Mouse (Mus musculus) right cerebral cortex, postnatal 14 days (tissue): ENCODE results near the gene Slco2a1.

Experiments
- DNase-seq: peaks from one replicate; pipeline ENCODE4 v3.0.0; 2022

Gene Slco2a1

DNA sequence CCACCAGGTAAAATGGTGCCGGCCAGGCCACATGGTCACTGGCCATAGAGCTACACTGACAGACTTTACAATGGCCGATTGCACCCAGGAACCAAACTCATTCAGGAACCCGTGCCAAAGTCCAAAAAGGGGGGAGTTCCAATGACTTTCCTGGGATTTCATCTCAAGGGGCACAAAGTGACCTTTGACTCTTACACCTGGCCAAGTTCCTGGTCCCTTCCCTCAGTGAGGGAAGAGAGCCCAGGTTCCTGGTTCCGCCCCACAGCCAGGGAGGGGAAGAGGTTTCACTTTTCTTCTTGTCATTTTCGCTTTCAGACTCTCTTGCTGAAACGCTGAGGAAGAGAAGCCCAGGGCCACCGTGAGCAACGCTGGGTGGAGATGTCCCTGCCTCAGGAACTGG lies at the start of gene Slco2a1:
Gene Slco2a1 (plus strand): TSS at position 251 of the 400 bp plus-strand sequence.
- DNase-seq: no peak

DNA sequence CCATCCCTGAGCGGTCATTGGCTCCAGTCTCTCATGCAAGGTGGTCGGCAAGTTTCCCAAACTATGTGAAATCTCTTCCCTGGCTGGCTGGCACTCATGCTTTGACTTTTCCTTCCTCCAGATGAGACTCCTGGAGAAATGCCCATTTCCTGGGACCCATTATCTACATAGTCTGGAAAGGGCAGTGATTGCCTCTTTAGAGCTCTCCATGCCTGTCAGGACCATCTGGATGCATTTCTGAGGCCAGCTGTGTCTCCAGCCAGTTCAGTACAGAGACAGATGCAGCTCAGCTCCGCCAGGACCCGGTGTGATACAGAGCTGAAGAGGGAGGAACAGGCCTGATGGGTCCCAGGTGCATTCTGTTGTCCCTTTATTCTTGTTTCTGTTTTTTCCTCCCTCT lies 46.3 kb upstream of the Slco2a1 start:
- DNase-seq: no peak

DNA sequence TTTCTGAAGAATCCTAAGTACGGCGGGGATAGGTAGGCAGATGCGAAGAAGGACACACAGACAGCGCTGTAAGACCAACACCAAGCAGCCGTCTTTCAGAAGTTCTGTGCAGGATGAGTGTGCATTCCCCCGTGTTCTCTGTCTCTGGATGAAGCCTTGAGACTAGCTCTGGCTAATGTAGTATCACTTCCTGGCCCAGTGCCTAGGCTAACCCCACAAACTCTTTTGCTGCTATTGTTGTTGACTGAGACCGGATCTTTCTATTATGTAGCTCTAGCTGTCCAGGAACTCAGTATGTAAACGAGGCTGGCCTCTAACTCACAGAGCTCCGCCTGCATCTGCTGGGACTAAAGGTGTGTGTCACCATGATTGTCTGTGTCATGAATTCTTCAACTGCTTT lies 43.6 kb upstream of the Slco2a1 start:
- DNase-seq: no peak

DNA sequence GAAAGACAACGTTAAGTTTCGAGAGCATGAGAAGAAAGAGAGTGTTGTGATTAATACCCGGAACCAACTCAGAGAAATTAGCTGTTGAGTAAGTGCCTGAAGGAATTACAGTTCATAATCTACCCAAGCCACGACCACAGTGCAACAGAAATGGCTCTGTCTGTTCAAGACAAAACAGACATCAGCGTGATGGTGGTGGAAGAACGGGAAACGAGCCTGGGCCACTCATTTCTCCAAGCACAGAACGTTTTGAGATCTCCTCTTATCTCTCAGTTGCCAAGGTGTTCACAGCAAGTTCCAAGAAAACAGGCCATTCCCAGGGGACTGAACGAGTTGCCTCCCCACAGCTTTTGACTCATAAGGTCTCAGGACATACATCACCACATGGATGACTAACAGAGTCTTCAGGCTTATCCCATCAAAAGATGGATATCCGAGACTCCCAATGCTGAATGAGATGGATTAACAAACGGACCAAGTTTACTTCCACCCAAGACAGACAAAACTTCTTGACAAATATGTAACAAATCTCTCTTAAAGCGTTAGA lies 42.0 kb upstream of the Slco2a1 start:
- no peak for DNase-seq

DNA sequence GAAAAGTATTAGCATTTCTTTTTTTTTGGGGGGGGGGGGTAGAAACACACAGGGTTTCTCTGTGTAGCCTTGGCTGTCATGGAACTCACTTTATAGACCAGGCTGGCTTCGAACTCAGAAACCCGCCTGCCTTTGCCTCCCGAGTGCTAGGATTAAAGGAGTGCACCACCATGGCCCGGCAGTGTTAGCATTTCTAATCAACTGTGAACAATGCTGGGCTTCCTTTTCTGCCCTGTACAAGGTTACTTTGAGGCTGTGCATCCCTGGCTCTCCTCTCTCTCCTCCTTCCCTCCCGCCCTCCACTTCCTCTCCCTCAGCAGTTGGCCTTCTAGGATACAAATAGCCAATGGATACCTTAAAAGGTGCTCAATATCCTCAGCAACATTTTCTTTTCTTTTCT lies 39.8 kb upstream of the Slco2a1 start:
- DNase-seq: no peak

DNA sequence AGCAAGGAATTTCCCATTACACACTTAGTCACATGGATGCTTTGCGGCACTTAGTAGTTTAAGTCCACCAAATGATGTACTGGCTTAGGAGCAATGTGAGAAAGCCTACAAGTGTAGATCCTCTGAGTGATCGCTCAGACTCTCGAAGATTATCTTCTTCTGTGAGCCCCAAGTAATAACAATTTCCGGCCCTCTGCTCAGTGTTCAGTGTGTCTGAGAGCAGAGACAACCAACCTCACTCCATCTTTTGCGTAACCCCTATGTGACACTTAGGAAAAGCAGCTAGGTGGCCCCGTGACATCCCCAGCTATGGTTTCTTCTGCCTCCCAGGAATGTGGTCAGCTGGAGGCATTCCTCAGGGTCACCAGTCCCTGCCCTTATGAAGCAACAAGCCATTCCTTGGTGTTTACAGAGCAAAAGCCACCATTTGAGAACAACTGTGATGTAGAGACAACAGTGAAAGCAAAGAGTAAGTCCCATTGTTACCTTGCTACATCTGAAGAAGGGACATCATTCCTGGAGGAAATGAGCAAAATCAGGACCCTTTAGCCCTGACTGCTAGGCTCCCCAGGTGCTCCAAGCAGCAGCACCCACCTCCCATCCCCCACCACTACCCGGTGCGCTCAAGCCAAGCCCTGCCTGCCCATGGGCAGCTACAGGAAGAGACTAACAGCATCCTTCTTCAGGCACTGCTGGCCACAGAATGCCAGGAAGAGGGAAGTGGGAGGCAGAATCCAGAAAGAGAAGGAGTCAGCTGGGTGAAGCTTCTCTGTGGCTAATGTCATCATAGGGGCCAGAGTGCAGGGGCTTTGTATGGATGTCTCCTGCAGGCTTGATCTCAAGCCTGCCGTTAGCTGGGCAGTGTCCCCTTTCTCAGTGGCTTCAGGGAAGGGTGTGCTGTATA lies 37.2 kb upstream of the Slco2a1 start:
- DNase-seq: no peak

DNA sequence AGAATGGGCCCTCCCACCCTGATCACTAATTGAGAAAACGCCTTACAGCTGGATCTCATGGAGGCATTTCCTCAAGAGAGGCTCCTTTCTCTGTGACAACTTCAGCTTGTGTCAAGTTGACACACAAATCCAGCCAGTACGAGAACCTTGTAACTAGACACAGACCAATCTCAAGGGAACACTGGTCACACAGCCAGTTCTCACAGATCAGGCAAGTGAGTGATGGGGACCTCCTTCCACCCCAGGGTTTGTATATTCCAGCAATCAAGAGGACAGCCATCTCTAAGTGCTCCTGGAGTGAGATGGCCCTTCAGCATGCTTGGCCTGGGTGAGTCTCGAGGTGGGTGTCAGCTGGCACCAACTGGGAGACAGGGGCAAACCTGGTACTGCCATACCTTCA lies 32.6 kb upstream of the Slco2a1 start:
- DNase-seq: no peak

DNA sequence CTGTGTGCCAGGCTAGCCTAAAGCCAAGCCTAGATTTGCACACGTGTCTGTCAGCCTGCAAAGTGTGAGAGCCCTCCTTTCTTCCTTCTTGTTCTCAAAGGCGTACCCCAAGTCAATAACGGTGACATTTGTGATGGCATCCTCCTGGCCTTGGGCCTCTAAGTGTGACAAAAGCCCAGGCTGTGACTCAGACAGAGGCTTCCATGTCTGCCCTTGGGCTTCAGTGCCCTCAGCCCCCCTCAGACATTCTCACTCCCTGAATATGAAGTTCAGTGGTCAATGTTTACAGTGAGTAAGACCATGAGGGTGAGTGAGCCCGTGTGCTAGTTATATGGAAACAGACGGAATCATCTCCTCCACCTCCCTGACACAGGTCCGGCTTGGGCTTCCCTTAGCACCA lies 29.8 kb upstream of the Slco2a1 start:
- no peak for DNase-seq

DNA sequence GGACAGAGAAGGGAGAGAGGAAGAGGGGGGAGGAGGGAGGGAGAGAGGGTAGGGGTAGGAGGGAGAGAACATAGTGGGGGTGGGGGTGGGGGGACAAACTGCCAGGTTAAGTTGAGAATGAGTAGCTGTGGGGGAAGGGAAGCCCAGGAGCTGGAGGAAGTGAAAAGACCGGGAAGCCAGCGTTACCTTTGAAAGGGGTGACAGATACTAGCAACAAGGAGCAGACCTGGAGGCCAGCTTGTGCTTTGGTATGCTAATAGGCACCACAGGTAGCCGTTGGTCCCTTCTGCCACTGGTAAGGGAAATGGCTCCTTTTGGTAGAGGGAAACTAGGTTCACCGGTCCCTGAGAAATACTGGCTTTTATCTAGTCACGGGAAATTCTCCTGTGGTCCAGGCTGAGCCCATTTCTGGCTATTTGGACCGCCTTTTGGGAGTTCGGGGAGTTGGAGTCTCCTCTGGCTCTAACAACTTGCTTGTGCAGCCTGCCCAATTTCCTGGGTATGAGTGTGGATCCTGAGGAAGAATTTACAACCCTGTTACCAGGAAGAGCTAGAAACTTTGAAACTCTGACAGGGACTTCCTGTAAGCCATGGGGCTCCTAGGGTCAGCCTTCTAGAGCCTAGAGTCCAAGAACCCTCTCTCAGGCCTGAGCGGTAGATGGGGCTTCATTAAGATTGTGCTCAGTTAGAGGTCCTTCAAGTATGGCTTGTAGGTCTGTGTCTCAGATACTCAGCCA lies 27.0 kb upstream of the Slco2a1 start:
- DNase-seq: no peak

DNA sequence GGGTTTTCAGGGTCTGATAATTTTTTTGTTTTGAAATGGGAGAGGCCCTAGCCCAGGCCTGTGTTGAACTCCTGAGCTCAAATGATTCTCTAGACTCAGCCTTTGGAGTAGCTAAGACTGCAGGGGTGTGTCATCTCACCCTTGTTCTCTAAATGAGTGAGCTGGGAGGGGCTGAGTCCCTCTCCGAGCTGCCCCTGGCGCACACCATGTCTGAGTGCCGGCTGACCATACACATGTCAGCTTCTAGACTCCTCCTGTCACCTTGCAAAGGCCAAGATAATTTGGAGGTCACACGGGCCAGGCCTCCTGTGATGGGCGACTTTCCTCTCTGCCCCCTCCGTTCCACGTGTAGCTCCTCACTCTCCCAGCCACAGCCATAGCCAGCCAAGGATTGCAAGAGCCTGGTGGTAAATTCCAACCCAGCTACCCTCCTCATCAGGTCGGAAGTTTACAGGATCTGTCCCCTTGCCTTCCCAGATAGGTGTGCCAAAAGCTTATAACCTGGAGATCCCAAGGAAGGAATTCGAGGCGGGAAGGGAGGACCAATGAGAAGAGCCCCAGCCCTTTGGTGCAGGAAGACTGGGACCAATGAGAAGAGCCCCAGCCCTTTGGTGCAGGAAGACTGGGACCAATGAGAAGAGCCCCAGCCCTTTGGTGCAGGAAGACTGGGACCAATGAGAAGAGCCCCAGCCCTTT lies 26.3 kb upstream of the Slco2a1 start:
- no peak for DNase-seq

DNA sequence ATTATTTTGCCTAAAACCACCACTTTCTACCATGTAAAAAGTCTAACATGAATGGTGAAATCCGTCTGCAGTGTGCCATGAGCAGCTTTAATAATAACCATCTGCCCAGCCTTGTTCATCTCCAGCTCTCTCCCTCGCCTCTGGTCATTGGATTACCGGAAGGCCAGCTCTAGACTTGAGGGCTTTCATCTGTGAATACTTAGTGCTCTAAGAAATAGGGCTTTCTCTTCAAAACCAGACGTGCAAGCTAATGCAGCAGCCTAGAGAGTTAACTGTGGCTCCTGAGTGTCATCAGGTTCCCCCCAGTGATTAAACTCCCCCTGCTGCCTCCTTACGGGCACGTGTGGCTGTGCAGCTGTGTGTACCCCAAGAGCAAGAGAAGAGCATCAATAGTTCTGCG lies 25.2 kb upstream of the Slco2a1 start:
- no peak for DNase-seq

DNA sequence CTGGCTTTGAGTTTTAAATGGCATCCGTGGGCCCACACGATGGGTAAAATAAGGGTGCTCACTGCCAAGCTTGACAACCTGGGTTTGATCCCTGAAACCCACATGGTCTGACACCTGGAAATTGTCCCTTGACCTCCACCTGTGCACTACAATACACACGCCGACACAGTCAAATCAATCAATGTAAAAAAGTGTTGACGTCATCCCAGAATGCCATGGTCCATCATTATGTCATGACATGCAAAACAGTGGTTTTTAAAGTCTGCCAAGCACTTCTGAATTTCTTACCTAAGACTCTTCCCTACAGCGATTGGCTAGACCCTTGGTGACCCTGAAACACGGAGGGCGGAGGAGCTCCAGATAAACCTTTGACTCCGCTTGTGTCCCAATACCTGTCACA lies 23.9 kb upstream of the Slco2a1 start:
- DNase-seq: no peak

DNA sequence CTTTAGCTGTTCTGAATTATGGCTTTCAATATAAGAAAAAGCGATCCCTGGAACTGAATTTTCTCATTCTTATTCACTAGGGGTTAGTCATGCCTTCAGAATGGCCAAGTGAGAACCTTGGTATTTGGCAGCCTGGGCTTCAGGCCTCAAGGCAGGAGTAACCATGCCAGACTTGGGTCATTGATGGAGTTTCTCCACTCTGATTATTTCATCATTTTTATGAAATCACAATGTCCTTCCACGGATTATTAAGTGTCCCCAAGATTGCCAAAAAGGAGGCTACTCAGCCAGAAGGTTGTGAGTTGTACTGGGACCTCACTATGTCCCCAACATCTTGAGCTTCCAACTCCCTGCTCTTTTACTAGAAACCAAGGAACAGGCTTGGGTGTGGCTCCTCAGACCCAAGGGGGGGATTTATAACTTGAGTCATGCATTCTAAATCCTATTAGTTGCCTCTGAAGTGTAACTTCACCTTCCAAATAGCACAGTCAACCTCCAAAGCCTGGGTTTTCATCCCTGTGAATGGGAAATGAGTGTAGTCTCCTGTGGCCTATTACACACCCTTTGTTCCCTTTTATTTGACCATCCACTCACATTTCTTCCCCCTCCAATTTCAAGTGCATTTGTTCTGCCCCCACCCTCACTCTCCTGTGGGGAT lies 16.0 kb upstream of the Slco2a1 start:
- no peak for DNase-seq

DNA sequence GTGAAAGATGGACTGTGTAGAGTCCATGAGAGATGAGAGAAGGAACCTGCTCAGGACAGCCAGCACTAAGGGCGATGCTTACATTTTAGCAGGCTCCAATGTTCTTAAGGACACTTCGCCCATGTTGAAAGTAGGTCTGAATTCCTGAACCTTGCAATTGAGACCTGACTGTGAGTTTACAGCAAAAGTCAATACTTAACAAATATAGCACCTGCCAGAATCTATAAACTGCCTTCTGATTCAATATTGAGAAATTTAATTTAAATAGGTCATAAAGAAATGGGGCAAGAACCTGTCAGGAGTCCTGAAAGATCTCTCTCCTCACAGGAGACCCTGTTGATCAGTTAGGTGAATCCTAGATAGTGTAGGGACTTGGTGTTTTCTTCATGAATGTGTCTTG lies 12.6 kb upstream of the Slco2a1 start:
- DNase-seq: no peak

DNA sequence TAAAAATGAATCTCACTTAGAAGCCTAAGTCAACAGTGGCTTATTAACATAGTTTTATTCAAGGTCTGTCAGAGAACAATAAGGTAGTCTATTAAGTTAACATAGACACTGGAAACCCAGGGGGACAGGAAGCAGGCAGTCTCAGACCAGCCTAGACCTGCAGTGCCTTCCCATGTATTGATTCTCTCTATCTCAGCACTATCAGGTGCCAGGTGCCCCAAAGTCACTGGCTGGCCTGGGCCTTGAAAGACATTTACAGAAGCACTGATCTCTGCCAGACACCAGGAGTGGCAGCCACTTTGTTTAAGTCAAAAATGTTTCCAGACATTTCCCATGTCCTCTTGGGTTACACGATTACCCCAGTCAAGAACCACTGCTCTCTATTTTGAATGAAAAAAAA lies 11.4 kb upstream of the Slco2a1 start:
- DNase-seq: no peak

DNA sequence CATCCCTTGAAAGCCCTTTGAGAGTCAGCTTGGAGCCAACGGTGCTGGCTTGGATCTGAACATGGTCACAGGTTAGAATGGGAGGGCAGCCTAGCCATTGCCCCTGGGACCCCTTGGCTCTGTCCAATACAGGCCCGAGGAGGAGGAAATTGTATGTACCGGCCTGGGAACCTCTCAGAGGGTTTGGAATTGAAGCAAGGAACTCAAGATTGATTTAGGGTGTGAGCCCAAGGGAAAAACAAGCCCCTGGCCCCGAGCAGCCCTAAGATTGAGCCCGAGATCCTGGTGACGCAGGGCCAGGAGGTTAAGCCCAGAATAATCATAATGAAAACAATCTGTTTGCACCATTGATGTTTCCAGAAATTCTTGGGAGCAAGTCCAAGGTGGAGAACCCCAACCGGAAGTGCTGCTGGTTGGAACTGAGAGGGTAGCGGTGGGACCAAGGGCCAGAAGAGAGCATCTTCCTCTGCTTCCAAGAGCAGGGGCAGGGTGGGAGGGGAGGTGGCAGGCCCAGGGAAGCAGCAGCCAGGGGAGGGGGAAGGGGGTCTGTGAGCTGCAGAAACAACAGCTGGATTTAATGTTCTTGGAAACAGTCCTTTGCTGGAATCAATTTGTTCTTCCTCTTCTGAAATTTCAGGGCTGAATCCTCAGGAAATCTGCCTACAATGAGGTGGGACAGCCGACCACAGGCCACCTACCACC lies 10.6 kb upstream of the Slco2a1 start:
- no peak for DNase-seq

DNA sequence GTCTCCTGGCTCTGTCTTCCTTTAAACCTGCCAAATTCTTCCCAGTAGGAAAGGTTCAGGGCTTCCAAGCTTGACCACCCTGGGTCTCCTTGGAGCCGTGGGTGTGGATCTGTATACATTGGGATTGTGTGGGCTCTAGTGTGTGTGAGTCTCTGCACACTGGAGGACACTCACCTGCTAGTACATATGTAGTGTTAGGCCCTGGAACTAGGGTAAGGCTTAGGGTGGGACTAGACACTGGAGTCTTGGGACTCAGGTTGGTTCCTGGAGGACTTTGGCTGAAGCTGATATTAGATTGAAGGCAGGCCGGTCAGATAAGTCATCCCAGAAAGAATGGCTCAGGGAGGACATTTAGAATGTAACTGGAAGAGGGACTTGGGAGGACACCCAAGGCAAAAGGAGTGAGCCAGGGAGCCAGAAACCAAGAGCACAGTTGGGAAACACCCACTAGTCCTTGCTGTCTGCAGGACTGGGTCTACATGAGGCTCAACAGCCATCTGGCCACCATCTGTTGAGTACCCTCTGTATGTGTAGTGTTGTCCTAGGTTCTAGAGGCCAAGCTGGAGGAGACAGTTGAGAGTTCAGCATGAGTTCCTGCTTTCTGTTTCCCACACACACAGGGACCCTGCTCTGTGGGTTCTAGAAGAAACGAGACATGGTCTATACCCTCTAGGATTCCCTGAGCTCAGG lies 9.4 kb upstream of the Slco2a1 start:
- no peak for DNase-seq

DNA sequence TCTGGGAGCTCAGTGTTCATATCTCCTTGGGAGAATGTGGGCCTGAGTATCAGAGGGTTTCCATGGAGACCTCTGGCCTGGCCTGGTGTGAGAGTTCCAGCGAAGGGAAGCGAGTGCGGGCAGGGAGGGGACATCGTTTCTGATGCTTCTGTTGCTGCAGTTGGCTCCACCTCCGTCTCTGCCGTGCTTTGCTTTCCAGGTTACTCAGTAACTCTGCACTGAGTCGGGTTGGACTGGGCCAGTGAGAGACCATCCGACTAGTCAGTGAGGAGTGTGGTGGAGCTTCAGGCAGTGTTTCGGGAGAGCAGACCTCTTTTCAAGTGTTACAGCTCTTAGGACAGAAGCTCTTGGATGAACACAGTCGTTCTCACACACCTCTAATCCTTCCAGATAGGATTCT lies 8.6 kb upstream of the Slco2a1 start:
- no peak for DNase-seq

DNA sequence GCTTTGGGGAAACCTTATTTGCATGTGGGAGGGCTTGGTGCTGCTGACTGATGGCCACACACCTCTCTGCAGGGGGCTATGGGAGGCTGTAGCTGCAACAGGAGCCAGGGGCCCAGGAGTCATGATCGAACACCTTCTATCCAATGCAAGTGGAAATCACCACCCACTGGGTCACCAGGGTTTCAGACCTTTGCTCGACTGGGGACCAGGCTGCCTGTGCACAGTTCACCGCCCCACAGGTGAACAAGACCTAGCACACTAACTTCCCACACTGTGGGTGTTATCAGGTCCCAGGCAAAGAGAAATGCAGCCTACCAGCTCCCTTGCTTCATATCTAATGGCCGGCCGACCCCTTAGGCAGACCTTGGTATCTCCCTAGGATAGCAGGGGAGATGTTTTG lies 8.1 kb upstream of the Slco2a1 start:
- no peak for DNase-seq

DNA sequence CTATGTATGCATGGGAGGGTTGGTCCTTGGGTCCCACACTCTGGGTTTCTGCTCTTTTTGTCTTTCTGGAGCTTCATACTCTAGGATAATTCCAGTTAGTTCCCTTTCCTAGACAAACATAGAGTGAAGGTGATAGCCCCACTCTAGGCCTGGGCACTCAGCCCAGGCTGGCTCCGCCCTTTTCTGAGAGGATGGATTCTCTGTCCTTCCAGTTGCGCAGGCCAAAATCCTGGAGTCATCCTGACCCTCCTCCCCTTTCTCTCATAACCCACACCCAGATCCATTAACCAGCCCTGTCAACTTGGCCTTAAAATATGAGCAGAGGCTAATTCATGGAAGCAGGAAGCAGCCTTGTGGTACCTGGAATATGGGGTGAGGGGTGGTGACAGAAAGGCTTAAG lies 6.7 kb upstream of the Slco2a1 start:
- DNase-seq: no peak

DNA sequence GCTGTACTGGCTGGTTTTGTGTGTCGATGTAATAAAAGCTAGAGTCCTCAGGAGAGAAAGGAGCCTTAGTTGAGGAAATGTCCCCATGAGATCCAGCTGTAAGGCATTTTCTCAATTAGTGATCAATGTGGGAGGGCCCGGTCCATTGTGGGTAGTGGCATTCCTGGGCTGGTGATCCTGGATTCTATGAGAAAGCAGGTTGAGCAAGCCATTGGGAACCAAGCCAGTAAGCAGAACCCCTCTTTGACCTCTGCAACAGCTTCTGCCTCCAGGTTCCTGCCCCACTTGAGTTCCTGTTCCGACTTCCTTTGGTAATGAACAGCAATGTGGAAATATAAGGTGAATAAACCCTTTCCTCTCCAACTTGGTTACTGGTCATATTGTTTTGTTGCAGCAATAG lies 6.1 kb upstream of the Slco2a1 start:
- no peak for DNase-seq

DNA sequence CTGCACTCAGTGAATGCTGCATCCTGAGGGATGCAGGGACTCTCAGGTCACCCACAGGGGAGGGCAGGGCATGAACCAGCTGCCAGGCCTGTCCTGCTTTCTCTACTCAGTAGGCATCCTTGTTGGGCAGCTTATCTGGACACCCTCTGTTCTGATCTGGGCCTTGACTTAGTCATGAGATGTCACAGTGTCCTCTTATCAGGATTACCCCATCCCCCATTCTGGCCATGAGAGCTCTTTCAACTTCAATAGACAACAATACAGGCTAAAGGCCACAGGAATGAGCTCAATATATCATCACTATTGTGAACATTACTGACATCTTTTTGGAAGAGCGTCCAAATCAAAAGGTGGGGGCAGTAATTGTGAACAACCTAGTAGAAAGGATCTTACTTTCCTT lies 3.4 kb upstream of the Slco2a1 start:
- DNase-seq: no peak
